Mouse (Mus musculus) E14TG2a.4 (cell line): ENCODE results near the gene Pgap3.

Experiments used
- H3K27me3 ChIP-seq: 2 replicates; pipeline ENCODE4 v1.6.1; 2014; ENCODE audit warnings: low read length, control low read depth; ENCODE audit not compliant: insufficient read depth
- H3K36me3 ChIP-seq: 2 replicates; pipeline ENCODE4 v1.6.1; 2014; ENCODE audit warnings: low read length, control low read depth; ENCODE audit not compliant: insufficient read depth
- H3K4me1 ChIP-seq: replicated peaks from 2 replicates; pipeline ENCODE4 v1.6.1; 2014; ENCODE audit warnings: low read depth, low read length, control low read depth
- H3K4me3 ChIP-seq: replicated peaks from 2 replicates; pipeline ENCODE4 v1.5.1; 2014; ENCODE audit warnings: mild to moderate bottlenecking, low read length
- H3K9me3 ChIP-seq: 2 replicates; pipeline ENCODE4 v1.6.1; 2014; ENCODE audit warnings: low read length, control low read depth
- CTCF ChIP-seq: conservative IDR thresholded peaks from 2 replicates; pipeline ENCODE4 v1.5.1; 2014; ENCODE audit warnings: low read length
- NANOG ChIP-seq: IDR thresholded peaks from 2 replicates; pipeline ENCODE4 v1.6.1; 2014; ENCODE audit warnings: borderline replicate concordance, low read length, mixed read lengths
- POU5F1 ChIP-seq: IDR thresholded peaks from 2 replicates; pipeline ENCODE4 v1.6.1; 2014; ENCODE audit warnings: low read length, borderline replicate concordance

Pgap3 gene

DNA sequence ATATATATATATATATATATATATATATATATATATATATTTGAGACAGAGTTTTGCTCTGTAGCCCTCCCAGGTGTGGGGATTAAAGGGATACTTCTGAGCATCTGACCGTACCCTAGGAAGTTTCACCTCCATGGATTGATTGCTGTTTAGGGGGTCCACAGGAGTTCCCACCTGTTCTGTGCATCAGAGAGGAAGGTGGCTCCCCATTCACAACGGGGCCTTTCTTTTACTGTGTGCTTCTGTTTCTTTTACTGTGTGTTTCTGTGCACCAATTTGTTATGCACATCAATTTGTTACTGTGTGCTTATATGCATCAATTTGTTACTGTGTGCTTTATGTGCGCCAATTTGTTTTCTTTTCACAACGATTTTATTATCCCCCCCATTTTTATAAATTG is 59.1 kb downstream of the Pgap3 start:
- H3K4me3 ChIP-seq: no peak overlapping the region
- peaks cover 80% of the 10 kb centered on the region for H3K27me3 ChIP-seq
- peaks cover 41% of the 10 kb centered on the region for H3K4me1 ChIP-seq
- no peaks in the 10 kb centered on the region for H3K9me3 ChIP-seq
- TF ChIP-seq POU5F1: no peak
- no peak for TF ChIP-seq CTCF
- no peak for TF ChIP-seq NANOG
- H3K36me3 ChIP-seq: no peaks in the 10 kb centered on the region

DNA sequence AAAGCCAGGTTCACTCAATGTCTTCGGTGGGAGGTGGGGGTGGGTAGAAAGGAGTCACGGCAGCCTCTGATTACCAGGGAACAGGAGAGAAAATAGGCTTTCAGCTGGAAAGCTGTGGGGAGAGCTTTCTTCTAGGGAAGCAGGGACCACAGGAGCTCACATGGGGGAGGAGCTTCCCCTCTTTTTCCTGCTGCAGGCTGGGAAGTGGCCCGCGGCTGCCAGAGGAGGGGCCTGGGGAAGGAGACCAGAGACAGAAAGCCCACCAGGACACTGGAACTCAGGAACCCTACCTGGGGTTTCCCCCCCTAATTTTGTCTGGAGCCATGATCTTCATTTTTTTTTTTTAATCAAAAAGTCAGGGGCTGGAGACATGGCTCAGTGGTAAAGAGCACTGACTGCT is 59.7 kb downstream of the Pgap3 start:
- H3K4me3 ChIP-seq: no peak overlapping the region
- TF ChIP-seq POU5F1 (no peak), NANOG (no peak), CTCF (no peak)
- no peaks in the 10 kb centered on the region for H3K36me3 ChIP-seq
- no peaks in the 10 kb centered on the region for H3K9me3 ChIP-seq
- peaks cover 82% of the 10 kb centered on the region for H3K27me3 ChIP-seq
- H3K4me1 ChIP-seq: peaks cover 41% of the 10 kb centered on the region

- peaks cover 46% of the 10 kb centered on the region for H3K4me1 ChIP-seq
- H3K9me3 ChIP-seq: no peaks in the 10 kb centered on the region
- H3K27me3 ChIP-seq: peaks cover 90% of the 10 kb centered on the region
- H3K4me3 ChIP-seq: peak overlapping the region; percentile 80; the same call in 1 of the 2 replicates
- H3K36me3 ChIP-seq: no peaks in the 10 kb centered on the region
- TF ChIP-seq NANOG: no peak
- no peak for TF ChIP-seq POU5F1
- TF ChIP-seq CTCF: no peak
These were observed 60.5 kb downstream of the Pgap3 start for GRCm38 (mm10) chr11:98339679-98340287.

DNA sequence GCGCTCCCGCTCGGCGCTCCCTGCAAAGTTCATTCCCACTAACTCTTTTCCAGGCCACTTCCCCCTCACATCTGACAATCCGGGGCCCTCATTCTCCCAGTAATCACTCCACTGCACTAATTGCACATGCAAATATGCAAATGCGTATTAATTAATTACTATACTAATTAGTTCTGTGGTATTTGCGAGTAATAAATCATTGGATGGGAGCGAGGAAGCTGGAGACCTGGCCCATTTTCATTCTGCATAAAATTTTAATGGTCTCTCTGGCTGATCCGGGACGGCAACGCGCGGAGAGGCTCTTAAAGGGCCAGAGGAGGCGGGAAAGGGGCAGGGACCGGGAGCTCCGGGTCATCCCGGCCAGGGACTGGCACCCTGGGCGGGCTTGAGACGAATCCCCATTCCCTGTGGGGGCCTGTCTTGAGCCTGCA is 61.2 kb downstream of the Pgap3 start:
- H3K9me3 ChIP-seq: no peaks in the 10 kb centered on the region
- no peaks in the 10 kb centered on the region for H3K36me3 ChIP-seq
- H3K27me3 ChIP-seq: peaks cover 94% of the 10 kb centered on the region
- TF ChIP-seq POU5F1 (no peak), NANOG (no peak), CTCF (no peak)
- peaks cover 53% of the 10 kb centered on the region for H3K4me1 ChIP-seq
- H3K4me3 ChIP-seq: peak overlapping the region; percentile 80
